Mouse (Mus musculus) duodenum, adult 2 months (tissue): ENCODE data around the gene Urb1. TPM values are rescaled to one million over a fixed set of nuclear protein-coding genes. Genes with fewer than 3 reads are reported as not detected.

ENCODE experiments used
- polyA plus RNA-seq: library from polyadenylated mRNA; depleted of rRNA; stranded (reverse); fragments of >200 nt; gene quantifications from 2 replicates; pipeline ENCODE4 v1.2.3, GENCODE M21; 2012; ENCODE audit warnings: low replicate concordance; rRNA removed

The Urb1 gene
- 0.96 and 1.9 TPM in 2 replicates for polyA plus RNA-seq

DNA sequence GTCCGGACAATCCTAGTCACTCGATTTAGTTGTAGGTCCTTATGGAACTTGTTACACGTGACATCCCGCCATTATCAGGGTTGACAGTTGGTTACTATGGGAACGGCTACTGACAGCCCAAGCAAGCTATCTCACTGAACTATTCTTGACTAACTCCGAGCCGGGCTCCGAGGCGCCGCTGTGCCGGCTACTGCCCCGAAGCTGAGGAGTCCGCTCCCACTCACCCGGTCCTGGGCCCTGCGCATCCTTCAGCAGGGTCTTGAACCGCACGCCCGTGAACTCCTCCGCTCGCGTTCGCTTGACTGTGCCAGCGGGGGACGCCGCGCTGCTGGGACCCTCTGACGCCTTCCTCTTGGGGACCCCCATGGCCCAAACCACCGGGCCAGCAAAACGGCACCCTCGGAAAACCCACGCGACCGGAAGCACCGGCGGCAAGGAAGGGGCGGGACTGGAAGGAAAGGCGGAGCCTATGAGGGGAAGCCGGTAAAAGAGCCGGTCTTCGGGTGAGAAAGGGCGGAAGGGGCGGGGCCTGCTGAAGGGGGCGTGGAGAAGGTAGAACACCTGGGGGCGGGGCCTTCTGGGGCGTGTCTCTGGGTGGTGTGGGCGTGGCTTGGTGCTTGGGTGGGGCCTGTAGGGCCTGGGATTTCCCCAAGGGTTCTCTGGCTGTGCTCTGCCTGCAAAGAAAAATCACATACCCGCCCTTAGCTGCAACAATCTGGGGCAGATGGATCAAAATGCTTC is at the start of gene Urb1:
Urb1 (minus strand) TSS at position 439 of the 741 bp plus-strand sequence.

DNA sequence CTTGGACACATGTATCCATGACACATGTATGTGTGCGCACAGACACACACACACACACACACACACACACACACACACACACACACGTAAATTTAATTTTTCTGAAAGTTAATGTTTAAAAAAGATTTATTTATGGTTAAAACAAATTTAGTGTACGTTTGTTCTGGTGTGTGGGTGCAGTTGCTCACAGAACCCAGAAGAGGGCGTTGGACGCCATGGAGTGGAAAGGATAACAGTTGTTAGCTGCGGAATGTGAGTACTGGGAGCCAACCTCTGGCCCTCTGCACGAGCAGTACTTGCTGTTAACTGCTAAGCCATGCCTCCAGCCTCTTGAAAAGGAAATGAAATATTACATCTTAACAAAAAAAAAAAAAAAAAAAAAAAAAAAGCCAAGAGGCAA is 16.2 kb upstream of the Urb1 start, which contains the start of gene Eva1c:
Eva1c (plus strand) TSS at position 263 of the 400 bp plus-strand sequence.

DNA sequence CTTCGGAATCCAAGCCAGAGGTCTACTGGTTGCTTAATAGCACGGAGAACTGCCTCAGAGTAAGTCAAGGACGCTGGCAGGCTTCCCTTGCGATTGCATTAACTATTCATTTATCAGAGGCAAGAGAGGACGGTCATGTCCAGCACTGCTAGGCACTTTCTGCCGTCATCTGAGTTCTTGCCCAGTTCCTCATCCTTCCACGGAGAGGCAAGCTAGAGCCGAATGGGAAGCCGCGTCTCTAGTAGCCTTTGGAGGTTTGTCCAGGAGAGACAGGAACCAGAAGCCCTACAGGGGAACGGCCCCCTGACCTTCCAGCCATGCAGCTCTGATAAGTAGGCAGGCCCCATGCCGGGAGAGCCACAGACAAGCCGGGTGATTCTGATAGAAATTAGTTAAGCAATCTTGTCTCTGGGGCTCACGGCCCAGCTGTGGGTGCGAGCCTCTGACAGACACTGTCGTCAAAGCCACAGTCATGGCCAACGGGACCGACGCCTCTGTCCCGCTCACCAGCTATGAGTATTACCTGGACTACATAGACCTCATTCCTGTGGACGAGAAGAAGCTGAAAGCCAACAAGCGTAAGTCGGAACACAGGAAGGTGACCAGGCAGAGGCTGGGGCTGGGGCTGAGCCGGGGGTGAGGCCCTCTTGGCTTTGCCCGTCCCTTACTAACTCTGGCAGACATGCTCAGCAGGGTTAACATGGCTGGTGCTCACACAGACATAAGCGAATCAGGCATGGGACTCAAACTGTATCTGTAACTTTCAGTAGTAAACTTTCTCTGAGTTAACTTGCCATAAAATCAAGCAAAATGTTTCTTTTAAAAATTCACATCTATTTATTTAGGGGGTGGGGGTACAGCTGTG is 71.9 kb downstream of the Urb1 start, which contains the start of gene Mrap:
Mrap (plus strand) TSS at position 116 of the 865 bp plus-strand sequence.

DNA sequence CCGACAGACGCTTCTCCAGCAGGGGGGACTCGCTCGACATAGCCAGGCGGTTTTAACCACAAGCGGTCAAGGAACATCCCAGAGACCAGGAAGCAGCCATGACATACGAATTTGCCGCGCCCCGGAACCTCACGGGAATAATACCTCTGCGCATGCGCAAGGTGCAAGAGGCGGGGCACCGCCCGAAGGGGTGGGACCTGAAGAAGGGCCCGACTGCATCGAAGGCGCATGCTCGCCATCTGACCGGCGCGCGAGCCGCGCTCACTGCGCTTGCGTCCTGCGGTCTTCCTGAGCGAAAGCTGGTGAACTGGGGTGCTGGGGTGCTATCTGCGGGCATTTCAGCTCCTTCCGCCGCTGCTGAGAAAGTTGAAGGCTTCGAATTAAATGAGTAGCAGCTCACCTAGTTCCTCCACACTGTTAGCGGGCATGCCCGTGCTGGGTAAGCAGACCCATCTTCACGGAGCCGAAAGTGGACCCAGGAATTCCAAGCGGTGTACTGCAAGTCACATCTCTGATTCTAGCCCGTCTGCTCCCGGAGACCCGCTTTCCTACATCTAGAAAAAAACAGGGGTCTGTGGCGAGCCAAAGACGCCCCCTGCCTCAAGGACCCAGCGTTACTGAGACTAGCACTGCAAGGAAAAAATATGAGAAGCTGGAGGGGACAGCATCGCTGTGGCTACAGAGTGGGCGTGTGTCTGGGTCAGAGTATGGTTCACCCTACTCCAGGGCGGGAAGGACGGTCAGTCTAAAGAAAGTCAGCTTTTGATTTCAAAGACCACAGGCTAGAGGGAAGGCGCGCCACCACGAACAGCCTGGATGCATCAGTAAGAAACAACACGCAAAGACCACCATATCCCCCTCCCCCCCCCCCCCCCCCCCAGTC is 82.7 kb downstream of the Urb1 start, which contains the start of gene Mis18a:
Mis18a (minus strand) TSS at position 172 of the 883 bp plus-strand sequence.

Other genes starting within 250 kb of the Urb1 start
- gene Mis18a, start 83.0 kb downstream of the Urb1 start, polyA plus RNA-seq, result 9.0 and 10.1 TPM in 2 replicates
- 0.68 and 15.7 TPM in 2 replicates for gene Mrap, start 72.2 kb downstream of the Urb1 start, polyA plus RNA-seq
- 0.38 and 1.4 TPM in 2 replicates for gene Eva1c, start 16.3 kb upstream of the Urb1 start, polyA plus RNA-seq
- 21.6 and 27.4 TPM in 2 replicates for gene Cfap298, start 124.7 kb upstream of the Urb1 start, polyA plus RNA-seq
- 14.4 and 20.1 TPM in 2 replicates for gene Synj1, start 200.9 kb upstream of the Urb1 start, polyA plus RNA-seq
- gene Paxbp1, start 234.1 kb upstream of the Urb1 start, polyA plus RNA-seq, result 3.7 and 4.9 TPM in 2 replicates